Mouse (Mus musculus): ENCODE measurements around the gene Gm26620.

Gm26620 gene

GRCm38 (mm10) chr1:170868107-170868904, 16.6 kb upstream of the Gm26620 start:
- in situ Hi-C loops (cut with MboI; ENCODE audit: low sequenced_read_pairs): no loop called here

GRCm38 (mm10) chr1:170868905-170869283, 16.0 kb upstream of the Gm26620 start:
- in situ Hi-C loops (cut with MboI; ENCODE audit: low sequenced_read_pairs): no loop called here

GRCm38 (mm10) chr1:170871402-170871801, 13.5 kb upstream of the Gm26620 start:
- in situ Hi-C loops (cut with MboI; ENCODE audit: low sequenced_read_pairs): no loop called here

GRCm38 (mm10) chr1:170871961-170872360, 12.9 kb upstream of the Gm26620 start:
- in situ Hi-C loops (cut with MboI; ENCODE audit: low sequenced_read_pairs): no loop called here

- in situ Hi-C loops (cut with MboI; ENCODE audit: low sequenced_read_pairs): no loop called here
Observed at GRCm38 (mm10) chr1:170875676-170876075, 9.2 kb upstream of the Gm26620 start.

- in situ Hi-C loops (cut with MboI; ENCODE audit: low sequenced_read_pairs): no loop called here
Observed at GRCm38 (mm10) chr1:170876906-170877305, 8.0 kb upstream of the Gm26620 start.

- in situ Hi-C loops (cut with MboI; ENCODE audit: low sequenced_read_pairs): no loop called here
Observed at GRCm38 (mm10) chr1:170882915-170883485, 1.9 kb upstream of the Gm26620 start.

- in situ Hi-C loops (cut with MboI; ENCODE audit: low sequenced_read_pairs): no loop called here
Observed at GRCm38 (mm10) chr1:170884390-170884789, 475 bp upstream of the Gm26620 start.

- in situ Hi-C loops (cut with MboI; ENCODE audit: low sequenced_read_pairs): no loop called here
Observed at GRCm38 (mm10) chr1:170886044-170886458, 1.2 kb downstream of the Gm26620 start.

GRCm38 (mm10) chr1:170889310-170889709, 4.4 kb downstream of the Gm26620 start:
- in situ Hi-C loops (cut with MboI; ENCODE audit: low sequenced_read_pairs): no loop called here

- in situ Hi-C loops (cut with MboI; ENCODE audit: low sequenced_read_pairs): loop anchor here (10.0 kb wide), 1 partner anchor 343 kb away; the partner anchor contains the start of gene Fcer1g
Observed at GRCm38 (mm10) chr1:170891646-170892045, 6.8 kb downstream of the Gm26620 start.

- in situ Hi-C loops (cut with MboI; ENCODE audit: low sequenced_read_pairs): loop anchor here (10.0 kb wide), 1 partner anchor 343 kb away; the partner anchor contains the start of gene Fcer1g
Observed at GRCm38 (mm10) chr1:170892279-170892678, 7.4 kb downstream of the Gm26620 start.

- in situ Hi-C loops (cut with MboI; ENCODE audit: low sequenced_read_pairs): loop anchor here (5.0 to 10.0 kb wide), 3 partner anchors 97 to 340 kb away; partner anchors contain the start of gene Fcer1g
Observed at GRCm38 (mm10) chr1:170894603-170895602, 10.0 kb downstream of the Gm26620 start.

GRCm38 (mm10) chr1:170896651-170897281, 11.9 kb downstream of the Gm26620 start:
- in situ Hi-C loops (cut with MboI; ENCODE audit: low sequenced_read_pairs): loop anchor here (5.0 to 10.0 kb wide), 3 partner anchors 96 to 338 kb away; partner anchors contain the start of gene Fcer1g

GRCm38 (mm10) chr1:170898413-170899075, 13.7 kb downstream of the Gm26620 start:
- in situ Hi-C loops (cut with MboI; ENCODE audit: low sequenced_read_pairs): loop anchor here (5.0 to 10.0 kb wide), 3 partner anchors 94 to 336 kb away; partner anchors contain the start of gene Fcer1g

- in situ Hi-C loops (cut with MboI; ENCODE audit: low sequenced_read_pairs): no loop called here
Observed at GRCm38 (mm10) chr1:170900799-170901467, 16.1 kb downstream of the Gm26620 start.

- in situ Hi-C loops (cut with MboI; ENCODE audit: low sequenced_read_pairs): no loop called here
Observed at GRCm38 (mm10) chr1:170901536-170902238, 16.8 kb downstream of the Gm26620 start.

- in situ Hi-C loops (cut with MboI; ENCODE audit: low sequenced_read_pairs): no loop called here
Observed at GRCm38 (mm10) chr1:170903485-170903884, 18.6 kb downstream of the Gm26620 start.

- in situ Hi-C loops (cut with MboI; ENCODE audit: low sequenced_read_pairs): no loop called here
Observed at GRCm38 (mm10) chr1:170907111-170907455, 22.2 kb downstream of the Gm26620 start.

Measured in CH12F3 (cell line).